Mouse (Mus musculus) pancreas, adult 10 weeks (tissue): ENCODE measurements around the gene Gm42421. TPM values are rescaled to one million over a fixed set of nuclear protein-coding genes. Genes with fewer than 3 reads are reported as not detected.

ENCODE experiments used
- polyA plus RNA-seq: library from polyadenylated mRNA; stranded (reverse); fragments of 350-450 nt; fragmentation: Illumina TruSeq; extraction: RNeasy Lipid Tissue Mini Kit (QIAGEN cat#74804); gene quantifications from one replicate; pipeline ENCODE4 v1.2.3, GENCODE M21; 2015; ENCODE audit warnings: low read depth, low replicate concordance; ENCODE audit not compliant: insufficient read depth

The Gm42421 gene
- polyA plus RNA-seq, result not detected

DNA sequence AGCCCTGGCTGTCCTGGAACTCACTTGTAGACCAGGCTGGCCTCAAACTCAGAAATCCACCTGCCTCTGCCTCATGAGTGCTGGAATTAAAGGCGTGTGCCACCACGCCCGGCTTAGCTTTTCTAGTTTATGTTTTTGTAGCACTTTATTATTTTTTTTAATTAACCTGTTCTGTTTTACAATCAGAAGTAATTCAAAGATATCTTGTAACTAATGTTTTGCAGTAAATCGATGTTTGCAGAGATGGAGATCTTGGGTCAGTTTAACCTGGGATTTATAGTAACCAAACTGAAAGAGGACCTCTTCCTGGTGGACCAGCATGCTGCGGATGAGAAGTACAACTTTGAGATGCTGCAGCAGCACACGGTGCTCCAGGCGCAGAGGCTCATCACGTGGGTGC is at the start of gene Gm42421:
Gene Gm42421 (plus strand): TSS at position 301 of the 400 bp plus-strand sequence.

DNA sequence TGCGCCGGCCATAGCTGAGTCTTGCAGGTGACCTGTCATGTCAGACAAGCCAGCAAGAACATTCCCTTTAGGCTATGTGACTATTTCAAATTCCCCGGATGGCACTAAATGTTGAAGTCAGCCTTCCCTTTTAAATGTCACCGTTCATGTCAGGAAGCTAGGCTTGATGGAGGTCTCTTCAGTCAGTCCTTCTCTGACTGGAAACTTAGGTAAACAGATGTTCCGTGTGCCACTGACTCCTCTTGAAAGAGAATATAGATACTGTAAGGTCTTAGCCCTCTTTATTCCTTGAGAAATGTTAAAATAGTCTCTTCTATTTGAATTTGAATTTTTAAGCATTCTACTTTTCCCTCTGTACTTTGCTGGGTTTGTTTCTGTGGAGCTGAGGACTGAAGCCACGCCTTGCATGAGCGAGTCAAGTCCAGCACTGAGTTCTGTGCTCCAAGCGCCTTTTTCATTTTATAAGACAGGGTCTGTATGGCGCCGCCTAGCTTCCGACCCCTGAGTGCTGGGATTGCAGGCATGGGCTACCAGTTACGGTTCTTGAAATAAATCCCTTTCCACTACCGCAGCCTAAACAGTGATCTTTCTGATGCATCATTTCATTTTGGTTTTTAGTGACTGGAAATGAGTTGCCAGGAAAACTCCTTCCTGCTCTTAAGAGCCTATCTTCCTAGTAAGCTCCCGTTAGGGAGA is 30.2 kb upstream of the Gm42421 start, which contains the start of gene Ankrd61:
Gene Ankrd61 (minus strand): TSS at position 51 of the 696 bp plus-strand sequence.

DNA sequence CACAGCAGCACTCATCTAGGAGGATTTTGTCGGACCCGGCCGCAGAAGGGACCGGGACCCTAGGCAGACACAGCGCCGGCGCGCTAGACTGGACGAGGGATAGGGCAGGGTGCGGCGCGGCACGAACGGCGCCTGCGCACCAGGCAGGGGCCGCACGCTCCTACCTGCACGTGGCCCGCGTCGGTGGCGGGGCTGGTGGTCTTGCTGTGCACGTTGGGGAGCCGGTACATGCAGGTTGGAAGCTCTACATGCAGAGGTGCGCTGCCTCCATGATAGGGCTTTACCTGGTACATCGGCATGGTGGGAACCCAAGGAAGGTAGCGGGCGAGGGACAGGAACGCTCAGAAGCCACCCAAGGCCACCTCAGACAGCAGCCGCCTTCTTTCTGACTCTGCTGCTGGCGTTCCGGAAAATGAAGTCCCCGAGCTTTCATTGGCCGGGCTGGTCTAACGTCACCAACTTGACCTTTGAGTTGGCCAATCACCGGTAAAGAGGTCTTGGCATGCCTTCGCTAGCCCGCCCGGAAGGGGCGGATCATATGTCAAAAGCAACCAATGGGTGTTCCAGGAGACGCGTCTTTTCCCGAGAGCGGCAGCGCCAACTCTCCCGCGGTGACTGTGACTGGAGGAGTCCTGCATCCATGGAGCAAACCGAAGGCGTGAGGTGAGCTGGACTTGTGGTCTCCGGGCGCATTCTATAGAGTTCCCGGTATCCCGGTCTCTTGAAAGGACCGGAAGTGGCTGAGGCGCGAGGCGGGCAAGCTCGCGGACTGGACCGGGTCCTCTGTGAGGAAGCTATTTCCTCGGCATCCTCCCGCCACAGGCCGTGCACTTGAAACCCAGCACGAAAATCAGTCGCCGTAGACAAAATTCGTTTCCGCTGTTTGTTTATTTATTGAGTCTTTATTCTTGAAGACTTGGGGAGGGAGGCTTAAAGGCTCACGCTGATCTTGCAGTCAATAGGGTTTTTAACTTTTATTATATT is 18.3 kb upstream of the Gm42421 start, which contains the start of the genes Aimp2 and Pms2:
Gene Aimp2 (minus strand): TSS at position 431 of the 984 bp plus-strand sequence.
Gene Pms2 (plus strand): TSS at position 548 of the 984 bp plus-strand sequence.

DNA sequence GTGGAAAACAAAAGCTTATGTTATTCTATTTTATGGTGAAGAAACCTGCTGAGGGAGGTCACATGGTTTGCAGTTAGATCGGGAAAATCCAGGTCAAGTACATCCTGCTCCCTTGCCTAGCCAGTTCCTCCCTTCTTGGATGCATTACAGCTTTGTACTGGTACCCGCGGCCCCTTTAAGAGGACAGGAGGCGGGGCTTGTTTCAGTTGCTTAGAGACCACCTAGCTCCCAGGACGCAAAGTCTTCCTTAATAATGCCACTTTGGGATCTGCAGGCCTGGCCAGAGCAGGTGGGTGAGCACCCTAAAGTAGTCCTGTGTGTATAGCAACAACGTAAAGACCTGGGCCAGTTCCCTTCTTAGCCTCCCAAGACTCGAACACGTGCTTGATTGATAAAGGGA is 4.9 kb downstream of the Gm42421 start, which contains the start of gene Rsph10b:
Gene Rsph10b (plus strand): TSS at position 205 of the 400 bp plus-strand sequence.

Other genes with a start within 250 kb of the Gm42421 start
- gene Usp42, start 195.9 kb upstream of the Gm42421 start, polyA plus RNA-seq, result 2.9 TPM
- gene Eif2ak1, start 110.4 kb upstream of the Gm42421 start, polyA plus RNA-seq, result 5.2 TPM
- not detected for gene Ankrd61, start 30.5 kb upstream of the Gm42421 start, polyA plus RNA-seq
- 16.3 TPM for gene Aimp2, start 18.3 kb upstream of the Gm42421 start, polyA plus RNA-seq
- 1.4 TPM for gene Pms2, start 18.2 kb upstream of the Gm42421 start, polyA plus RNA-seq
- gene Rsph10b, start 4.9 kb downstream of the Gm42421 start, polyA plus RNA-seq, result 0.85 TPM
- 13.2 TPM for gene Ccz1, start 86.7 kb downstream of the Gm42421 start, polyA plus RNA-seq
- not detected for gene Ocm, start 98.5 kb downstream of the Gm42421 start, polyA plus RNA-seq
- gene Lmtk2, start 172.3 kb downstream of the Gm42421 start, polyA plus RNA-seq, result 4.6 TPM